Mouse (Mus musculus) lung, postnatal 0 days (tissue): ENCODE data around the gene Klhl12. TPM values are rescaled to one million over a fixed set of nuclear protein-coding genes. Genes with fewer than 3 reads are reported as not detected.
A peak's percentile ranks its signal among the peaks of the same experiment; 100 is the strongest.
"Not testable (repeated sequence)": the region's sequence is repeated elsewhere in the genome, so short reads cannot be mapped to it uniquely, and the experiment has no call there.

ENCODE experiments used
- ATAC-seq: fragments of 200-750 bp; cut with Nextera tagmentation; 2 replicates; pipeline ENCODE4 v1.8.0; 2017; ENCODE audit warnings: moderate library complexity
- DNase-seq: peaks from one replicate; pipeline ENCODE4 v3.0.0-alpha.2; 2016; ENCODE audit warnings: low spot score
- H3K27ac ChIP-seq: fragments of 300-500 bp; sonication (generic); 2 replicates; pipeline ENCODE4 v1.5.1; 2014; ENCODE audit warnings: antibody characterized with exemption, mild to moderate bottlenecking, low read length, mixed read lengths
- H3K27me3 ChIP-seq: fragments of 300-500 bp; sonication (generic); replicated peaks from 2 replicates; pipeline ENCODE4 v1.6.1; 2014; ENCODE audit warnings: low read length, mixed read lengths; ENCODE audit not compliant: insufficient read depth
- H3K36me3 ChIP-seq: fragments of 300-500 bp; sonication (generic); 2 replicates; pipeline ENCODE4 v1.6.1; 2014; ENCODE audit warnings: low read length, mixed read lengths; ENCODE audit not compliant: insufficient read depth
- H3K4me1 ChIP-seq: fragments of 300-500 bp; sonication (generic); 2 replicates; pipeline ENCODE4 v1.6.1; 2014; ENCODE audit warnings: antibody characterized with exemption, low read depth, low read length, mixed read lengths; ENCODE audit not compliant: insufficient read depth
- H3K4me2 ChIP-seq: fragments of 300-500 bp; sonication (generic); replicated peaks from 2 replicates; pipeline ENCODE4 v1.6.1; 2014; ENCODE audit warnings: low read depth, mild to moderate bottlenecking, low read length, moderate library complexity, mixed read lengths
- H3K4me3 ChIP-seq: fragments of 300-500 bp; sonication (generic); 2 replicates; pipeline ENCODE4 v1.5.1; 2014; ENCODE audit warnings: low read depth, low read length
- H3K9ac ChIP-seq: fragments of 300-500 bp; sonication (generic); replicated peaks from 2 replicates; pipeline ENCODE4 v1.6.1; 2014; ENCODE audit warnings: low read depth, mild to moderate bottlenecking
- H3K9me3 ChIP-seq: fragments of 300-500 bp; sonication (generic); 2 replicates; pipeline ENCODE4 v1.6.1; 2016; ENCODE audit warnings: low read length, mixed read lengths
- CTCF ChIP-seq: IDR thresholded peaks from 2 replicates; pipeline ENCODE4 v1.5.1; 2016; ENCODE audit warnings: antibody characterized with exemption, mild to moderate bottlenecking
- EP300 ChIP-seq: IDR thresholded peaks from 2 replicates; pipeline ENCODE4 v1.6.1; 2016; ENCODE audit warnings: antibody characterized with exemption, mild to moderate bottlenecking, control low read depth
- whole genome bisulfite sequencing: fragments of 180-500 bp; shearing (Covaris S2); extraction: QIAGEN DNeasy Blood & Tissue Kit; methylation state at CpG from one replicate; pipeline ENCODE4 v1.1.7; 2014; 5-methylcytosine and 5-hydroxymethylcytosine counted together
- polyA plus RNA-seq: library from polyadenylated mRNA; unstranded; fragments of >200 nt; fragmentation: Nextera tagmentation; extraction: Ambion mirVana; gene quantifications from 2 replicates; pipeline ENCODE4 v1.2.1, GENCODE M21; 2015

Klhl12 gene
- polyA plus RNA-seq, 1 experiment from 2014 or later: 11.3 TPM

GRCm38 (mm10) chr1:134521163-134521562 lies 65.8 kb downstream of the Klhl12 start:
- Histone ChIP-seq H3K9ac (no peak overlapping the region), H3K36me3 (no peaks in the 10 kb centered on the region), H3K4me1 (peaks cover 4% of the 10 kb centered on the region; the same call in 1 of the 2 replicates), H3K4me3 (no peak overlapping the region), H3K27ac (no peak overlapping the region), H3K27me3 (no peaks in the 10 kb centered on the region), H3K4me2 (no peak overlapping the region), H3K9me3 (no peaks in the 10 kb centered on the region)
- no peak for ATAC-seq
- 68% methylated on average over 7 of the region's 7 CpGs for WGBS
- no peak for DNase-seq
- TF ChIP-seq CTCF (no peak), EP300 (no peak)

DNA sequence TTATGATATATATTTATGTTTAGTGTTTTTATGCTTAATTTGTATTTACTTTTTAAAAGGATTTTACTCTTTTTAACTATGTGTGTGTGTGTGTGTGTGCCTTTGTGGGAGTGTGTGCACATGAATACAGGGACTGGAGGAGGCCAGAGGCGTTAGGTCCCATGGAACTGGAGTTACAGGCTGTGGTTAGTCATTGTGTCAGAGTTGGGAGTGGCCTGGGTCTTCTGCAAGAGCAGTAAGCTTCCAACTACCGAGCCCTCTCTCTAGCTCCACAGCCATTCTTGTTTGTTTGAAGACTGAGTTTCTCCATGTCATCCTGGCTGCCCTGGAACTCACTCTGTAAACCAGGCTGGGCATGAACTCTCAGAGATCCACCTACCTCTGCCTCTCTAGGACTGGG lies 67.0 kb downstream of the Klhl12 start:
- WGBS: 40% methylated on average over 2 of the region's 2 CpGs
- H3K4me2 ChIP-seq: no peak overlapping the region
- no peak for TF ChIP-seq EP300
- no peak for TF ChIP-seq CTCF
- H3K4me1 ChIP-seq: no peaks in the 10 kb centered on the region
- no peak overlapping the region for H3K4me3 ChIP-seq
- ATAC-seq: no peak
- no peaks in the 10 kb centered on the region for H3K36me3 ChIP-seq
- H3K27ac ChIP-seq: no peak overlapping the region
- DNase-seq: peak; percentile 50
- H3K27me3 ChIP-seq: no peaks in the 10 kb centered on the region
- no peak overlapping the region for H3K9ac ChIP-seq
- no peaks in the 10 kb centered on the region for H3K9me3 ChIP-seq

DNA sequence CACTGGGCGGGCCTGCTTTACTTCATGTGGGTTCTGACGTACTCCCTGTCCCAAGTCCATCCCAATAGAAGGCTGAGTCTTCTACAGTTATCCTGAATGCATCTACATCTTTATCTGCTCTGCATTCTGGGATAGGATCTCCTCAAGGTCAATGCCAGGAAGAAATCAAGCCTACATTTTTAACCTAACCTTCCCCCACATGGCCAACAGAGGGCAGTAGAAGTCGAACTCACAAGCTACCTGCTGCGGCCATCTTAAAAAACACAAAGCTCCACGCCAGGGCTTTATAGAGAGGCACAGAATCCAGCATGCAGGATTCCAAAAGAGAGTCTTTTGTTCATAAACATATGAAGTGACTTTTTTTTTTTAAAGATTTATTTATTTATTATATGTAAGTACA lies 69.1 kb downstream of the Klhl12 start:
- Histone ChIP-seq H3K27ac (no peak overlapping the region), H3K36me3 (no peaks in the 10 kb centered on the region), H3K27me3 (no peaks in the 10 kb centered on the region), H3K4me2 (no peak overlapping the region), H3K9ac (no peak overlapping the region), H3K4me1 (no peaks in the 10 kb centered on the region), H3K9me3 (no peaks in the 10 kb centered on the region), H3K4me3 (no peak overlapping the region)
- TF ChIP-seq EP300 (no peak), CTCF (peak; percentile 66)
- ATAC-seq: no peak
- DNase-seq: peak; percentile 53
- 69% methylated on average over 5 of the region's 5 CpGs for WGBS

DNA sequence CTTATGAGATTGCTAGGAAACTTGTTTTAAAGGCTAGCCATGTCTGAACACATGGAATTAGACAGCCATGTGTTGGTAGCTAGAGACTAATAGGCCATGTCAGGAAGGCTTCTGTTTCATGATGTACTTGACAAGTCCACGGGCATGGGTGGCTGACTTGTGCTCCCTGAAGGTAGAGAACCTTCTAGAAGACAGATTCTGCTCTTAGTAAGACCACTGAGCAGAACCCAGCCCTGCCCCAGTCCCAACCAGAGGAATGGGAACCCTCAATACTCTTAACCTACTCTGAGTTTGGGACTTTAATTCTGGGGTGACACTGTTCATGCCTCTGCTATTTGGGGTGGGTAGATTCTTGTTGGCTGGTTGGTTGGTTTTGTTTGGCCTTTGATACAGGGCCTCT lies 69.7 kb downstream of the Klhl12 start:
- H3K36me3 ChIP-seq: no peaks in the 10 kb centered on the region
- ATAC-seq (no peak), DNase-seq (no peak)
- H3K27me3 ChIP-seq: no peaks in the 10 kb centered on the region
- no peak overlapping the region for H3K4me3 ChIP-seq
- H3K4me2 ChIP-seq: no peak overlapping the region
- WGBS: 64% methylated on average over 1 of the region's 1 CpGs
- no peak overlapping the region for H3K27ac ChIP-seq
- no peaks in the 10 kb centered on the region for H3K4me1 ChIP-seq
- no peak overlapping the region for H3K9ac ChIP-seq
- TF ChIP-seq EP300: no peak
- no peak for TF ChIP-seq CTCF
- H3K9me3 ChIP-seq: no peaks in the 10 kb centered on the region

DNA sequence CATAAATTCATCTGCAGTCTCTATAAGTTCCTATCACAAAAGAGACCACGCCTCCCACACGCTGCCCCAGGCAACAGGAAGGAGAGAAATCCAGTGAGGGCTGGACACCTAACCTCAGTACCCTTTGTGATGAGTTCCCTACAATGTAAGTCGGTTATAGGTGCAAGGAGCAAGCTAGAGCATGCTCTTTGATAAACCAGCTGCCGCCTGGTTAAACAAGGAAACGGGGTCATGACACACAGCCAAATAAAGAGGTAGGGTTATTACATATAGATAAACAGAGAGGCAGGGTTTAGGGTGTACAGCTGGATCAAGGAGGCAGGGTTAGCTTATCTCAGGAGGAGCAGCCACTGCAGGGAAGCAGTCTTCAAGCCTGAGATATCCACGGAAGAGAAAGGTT lies 71.4 kb downstream of the Klhl12 start:
- no peaks in the 10 kb centered on the region for H3K36me3 ChIP-seq
- no peak overlapping the region for H3K4me3 ChIP-seq
- no peaks in the 10 kb centered on the region for H3K27me3 ChIP-seq
- no peak for DNase-seq
- no peak overlapping the region for H3K4me2 ChIP-seq
- ATAC-seq: no peak
- no peak overlapping the region for H3K9ac ChIP-seq
- H3K4me1 ChIP-seq: no peaks in the 10 kb centered on the region
- 50% methylated on average over 6 of the region's 6 CpGs for WGBS
- no peak overlapping the region for H3K27ac ChIP-seq
- H3K9me3 ChIP-seq: no peaks in the 10 kb centered on the region
- TF ChIP-seq EP300 (no peak), CTCF (no peak)

DNA sequence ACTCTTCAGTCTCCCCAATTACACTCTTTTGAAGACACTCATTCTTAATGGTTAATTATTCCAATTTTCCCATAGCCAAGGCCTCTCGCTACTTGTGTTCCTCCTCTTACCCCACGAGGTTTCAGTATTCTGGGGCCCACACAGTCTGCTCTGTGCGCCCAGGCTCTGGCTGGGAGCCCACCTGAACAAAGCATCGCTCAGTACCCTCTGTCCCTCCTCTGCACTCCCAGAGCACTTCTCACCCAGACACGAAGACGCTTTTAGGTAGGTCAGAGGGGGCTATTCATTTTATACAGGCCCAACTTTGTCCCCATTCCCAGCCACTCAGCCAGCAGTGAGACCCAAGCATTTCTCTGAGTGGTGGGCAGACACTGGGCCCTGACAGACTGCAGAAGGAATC lies 75.3 kb downstream of the Klhl12 start:
- no peak for DNase-seq
- Histone ChIP-seq H3K4me2 (no peak overlapping the region), H3K27ac (no peak overlapping the region), H3K9ac (no peak overlapping the region), H3K4me3 (no peak overlapping the region), H3K36me3 (no peaks in the 10 kb centered on the region), H3K9me3 (no peaks in the 10 kb centered on the region), H3K4me1 (no peaks in the 10 kb centered on the region), H3K27me3 (no peaks in the 10 kb centered on the region)
- ATAC-seq: no peak
- TF ChIP-seq EP300 (no peak), CTCF (no peak)
- 78% methylated on average over 6 of the region's 6 CpGs for WGBS

DNA sequence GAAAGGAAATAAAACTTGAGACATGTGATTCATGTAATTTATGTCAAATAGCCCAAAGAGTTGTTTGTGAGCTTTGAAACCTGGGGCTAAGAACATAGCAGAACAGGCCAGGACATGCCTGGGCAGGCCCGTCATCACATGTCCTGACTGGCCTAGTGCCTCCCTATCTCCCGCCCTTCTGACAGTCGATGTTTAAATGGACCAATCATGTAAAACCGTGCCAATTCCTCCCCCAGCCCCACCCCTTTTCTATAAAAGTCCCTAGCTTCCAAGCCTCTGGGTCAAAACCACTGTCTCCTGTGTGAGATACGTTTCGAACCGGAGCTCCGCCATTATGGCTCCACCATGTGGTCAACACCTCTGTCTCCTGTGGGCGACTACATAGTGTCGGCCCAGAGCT lies 78.4 kb downstream of the Klhl12 start:
- DNase-seq, ATAC-seq, H3K27ac ChIP-seq, H3K4me3 ChIP-seq, H3K4me1 ChIP-seq, H3K27me3 ChIP-seq, H3K36me3 ChIP-seq, H3K4me2 ChIP-seq, H3K9me3 ChIP-seq, H3K9ac ChIP-seq: not testable (repeated sequence)
- 92% methylated on average over 10 of the region's 10 CpGs for WGBS
